Mouse (Mus musculus): ENCODE data around the gene Ripor2. TPM values are rescaled to one million over a fixed set of nuclear protein-coding genes. Genes with fewer than 3 reads are reported as not detected.

Ripor2 gene
- polyA plus RNA-seq, 1 experiment: 41.4 TPM

- H3K27ac ChIP-seq (ENCODE audit: control insufficient read depth, insufficient read depth, low read depth, low read length, poor library complexity): peak overlapping the region; percentile 65
- WGBS: 50% methylated on average over 4 of the region's 4 CpGs
- no peak overlapping the region for H3K4me3 ChIP-seq (replicated peaks; ENCODE audit: control insufficient read depth, low read depth, low read length)
- H3K4me1 ChIP-seq (ENCODE audit: control insufficient read depth, insufficient read depth, low read length): peaks cover 13% of the 10 kb centered on the region
- TF ChIP-seq CTCF (IDR thresholded peaks at IDR 0.05; ENCODE audit: control insufficient read depth, insufficient read depth, low read length): no peak
- no peak for TF ChIP-seq POLR2A (IDR thresholded peaks at IDR 0.05; ENCODE audit: borderline replicate concordance, control insufficient read depth, low read depth, low read length)
Observed at GRCm38 (mm10) chr13:24604096-24604495, 22.1 kb downstream of the Ripor2 start.

DNA sequence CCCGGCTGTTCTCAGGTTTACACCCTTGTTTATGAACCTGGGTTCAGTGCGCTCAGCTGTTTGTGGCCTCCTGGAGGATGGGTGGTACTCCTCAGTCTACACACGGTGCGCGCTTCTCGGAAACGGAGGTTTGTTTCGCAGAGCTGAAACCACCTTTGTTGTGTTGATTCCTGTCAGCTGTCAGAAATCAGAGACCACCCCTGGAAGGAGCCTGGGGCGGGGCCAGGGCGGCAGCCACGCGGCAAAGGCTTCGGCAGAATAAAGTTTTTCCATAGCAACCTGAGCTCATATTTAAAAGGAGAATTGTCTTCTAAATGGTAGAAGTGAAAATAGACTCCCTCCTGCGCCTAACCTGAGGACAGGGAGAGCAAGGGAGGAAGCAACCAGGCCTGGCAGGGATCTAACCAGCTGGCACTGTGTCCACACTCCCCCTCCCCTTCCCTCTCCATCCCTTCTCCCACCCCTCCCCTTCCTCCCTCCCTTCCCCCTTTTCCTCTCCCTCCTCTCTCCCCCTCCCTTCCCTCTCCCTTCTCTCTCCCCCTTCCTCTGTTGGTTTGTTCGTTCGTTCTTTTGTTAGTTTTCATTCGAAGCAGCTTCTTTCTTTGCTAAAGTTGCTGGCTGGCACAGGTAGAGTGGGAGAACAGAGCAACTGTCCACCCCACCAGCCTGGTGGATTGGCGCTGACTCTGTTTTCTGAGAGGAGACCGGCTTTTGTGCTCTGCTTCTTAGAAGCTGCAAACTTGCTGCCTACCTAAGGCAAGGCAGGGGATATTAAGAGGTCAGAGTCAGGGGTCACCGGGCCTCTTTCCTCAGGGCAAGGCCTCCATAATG lies 23.0 kb downstream of the Ripor2 start:
- Histone ChIP-seq H3K4me1 (ENCODE audit: control insufficient read depth, insufficient read depth, low read length) (peaks cover 14% of the 10 kb centered on the region), H3K27ac (ENCODE audit: control insufficient read depth, insufficient read depth, low read depth, low read length, poor library complexity) (peak overlapping the region; percentile 50), H3K4me3 (replicated peaks; ENCODE audit: control insufficient read depth, low read depth, low read length) (peak overlapping the region; percentile 16)
- 15% methylated on average over 20 of the region's 20 CpGs for WGBS
- no peak for TF ChIP-seq POLR2A (IDR thresholded peaks at IDR 0.05; ENCODE audit: borderline replicate concordance, control insufficient read depth, low read depth, low read length)
- no peak for TF ChIP-seq CTCF (IDR thresholded peaks at IDR 0.05; ENCODE audit: control insufficient read depth, insufficient read depth, low read length)

DNA sequence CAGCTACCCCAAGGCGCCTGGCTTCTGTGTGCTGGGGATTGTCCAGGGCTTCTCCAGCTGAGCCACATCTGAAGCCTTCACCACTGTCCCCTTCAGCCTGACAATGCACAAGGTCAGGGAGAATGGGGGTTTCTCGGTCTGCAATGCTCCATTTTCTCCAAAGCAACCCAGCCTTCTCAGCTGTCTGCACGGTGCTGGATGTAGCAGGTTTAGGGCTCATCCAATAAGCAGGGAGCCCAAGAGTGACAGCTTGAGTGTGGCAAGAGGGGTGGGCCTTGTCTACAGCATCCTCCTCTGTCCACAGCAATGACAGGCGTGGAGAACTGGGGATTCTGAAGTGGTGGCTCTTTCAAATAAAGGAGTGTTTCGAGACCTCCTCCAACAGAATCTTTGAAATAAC lies 23.8 kb downstream of the Ripor2 start:
- Histone ChIP-seq H3K4me1 (ENCODE audit: control insufficient read depth, insufficient read depth, low read length) (peaks cover 14% of the 10 kb centered on the region), H3K27ac (ENCODE audit: control insufficient read depth, insufficient read depth, low read depth, low read length, poor library complexity) (peak overlapping the region; percentile 18; the same call in 1 of the 2 replicates), H3K4me3 (replicated peaks; ENCODE audit: control insufficient read depth, low read depth, low read length) (no peak overlapping the region)
- WGBS: 73% methylated on average over 5 of the region's 5 CpGs
- no peak for TF ChIP-seq CTCF (IDR thresholded peaks at IDR 0.05; ENCODE audit: control insufficient read depth, insufficient read depth, low read length)
- TF ChIP-seq POLR2A (IDR thresholded peaks at IDR 0.05; ENCODE audit: borderline replicate concordance, control insufficient read depth, low read depth, low read length): no peak

- whole genome bisulfite sequencing: 26% methylated on average over 4 of the region's 4 CpGs
- no peak overlapping the region for H3K4me3 ChIP-seq (replicated peaks; ENCODE audit: control insufficient read depth, low read depth, low read length)
- TF ChIP-seq POLR2A (IDR thresholded peaks at IDR 0.05; ENCODE audit: borderline replicate concordance, control insufficient read depth, low read depth, low read length) (no peak), CTCF (IDR thresholded peaks at IDR 0.05; ENCODE audit: control insufficient read depth, insufficient read depth, low read length) (no peak)
- peaks cover 12% of the 10 kb centered on the region for H3K4me1 ChIP-seq (ENCODE audit: control insufficient read depth, insufficient read depth, low read length)
- no peak overlapping the region for H3K27ac ChIP-seq (ENCODE audit: control insufficient read depth, insufficient read depth, low read depth, low read length, poor library complexity)
Observed at GRCm38 (mm10) chr13:24607961-24608360, 26.0 kb downstream of the Ripor2 start.

- Histone ChIP-seq H3K4me1 (ENCODE audit: control insufficient read depth, insufficient read depth, low read length) (peaks cover 10% of the 10 kb centered on the region), H3K4me3 (replicated peaks; ENCODE audit: control insufficient read depth, low read depth, low read length) (no peak overlapping the region), H3K27ac (ENCODE audit: control insufficient read depth, insufficient read depth, low read depth, low read length, poor library complexity) (no peak overlapping the region)
- WGBS: 39% methylated on average over 1 of the region's 1 CpGs
- TF ChIP-seq CTCF (IDR thresholded peaks at IDR 0.05; ENCODE audit: control insufficient read depth, insufficient read depth, low read length) (no peak), POLR2A (IDR thresholded peaks at IDR 0.05; ENCODE audit: borderline replicate concordance, control insufficient read depth, low read depth, low read length) (no peak)
Observed at GRCm38 (mm10) chr13:24608709-24609108, 26.7 kb downstream of the Ripor2 start.

DNA sequence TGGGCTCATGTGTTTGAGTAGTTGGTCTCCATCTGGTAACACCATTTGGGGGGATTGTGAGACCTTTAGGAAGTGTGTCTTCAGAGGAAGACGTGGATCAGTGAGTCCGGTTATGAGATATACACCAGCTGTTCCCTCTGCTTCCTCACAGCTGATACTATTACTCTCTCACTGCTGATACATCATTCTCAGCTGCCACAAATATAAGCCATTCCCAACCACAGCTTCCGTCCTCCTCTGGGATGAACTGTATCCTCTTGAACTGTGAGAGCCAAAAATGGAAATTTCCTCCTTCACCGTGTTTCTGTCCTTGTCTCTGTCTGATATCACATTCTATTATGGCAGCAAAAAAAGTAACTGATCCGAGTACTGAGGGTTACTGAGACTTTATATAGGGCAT lies 28.9 kb downstream of the Ripor2 start:
- WGBS: 77% methylated on average over 5 of the region's 5 CpGs
- no peak for TF ChIP-seq POLR2A (IDR thresholded peaks at IDR 0.05; ENCODE audit: borderline replicate concordance, control insufficient read depth, low read depth, low read length)
- TF ChIP-seq CTCF (IDR thresholded peaks at IDR 0.05; ENCODE audit: control insufficient read depth, insufficient read depth, low read length): no peak
- peaks cover 8% of the 10 kb centered on the region for H3K4me1 ChIP-seq (ENCODE audit: control insufficient read depth, insufficient read depth, low read length)
- no peak overlapping the region for H3K27ac ChIP-seq (ENCODE audit: control insufficient read depth, insufficient read depth, low read depth, low read length, poor library complexity)
- no peak overlapping the region for H3K4me3 ChIP-seq (replicated peaks; ENCODE audit: control insufficient read depth, low read depth, low read length)

DNA sequence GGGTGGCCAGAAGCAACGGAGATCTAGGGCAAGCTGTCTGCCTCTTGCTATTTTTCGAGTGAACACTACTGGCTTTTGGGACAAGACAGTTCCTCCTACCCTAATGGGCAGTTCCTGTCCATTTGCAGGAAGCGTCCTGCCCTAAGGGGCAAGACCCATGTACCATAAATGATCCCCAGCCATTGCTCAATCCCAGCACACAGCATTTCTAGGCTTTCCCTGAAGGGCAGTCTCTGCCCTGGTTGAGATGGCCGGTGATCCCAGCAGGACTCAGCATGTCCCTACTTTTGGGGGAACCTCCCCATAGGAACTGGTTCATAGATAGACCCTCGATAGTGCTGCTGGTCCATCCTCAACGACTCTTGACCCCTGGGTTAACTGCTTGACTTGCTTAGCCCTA lies 31.0 kb downstream of the Ripor2 start:
- TF ChIP-seq POLR2A (IDR thresholded peaks at IDR 0.05; ENCODE audit: borderline replicate concordance, control insufficient read depth, low read depth, low read length) (no peak), CTCF (IDR thresholded peaks at IDR 0.05; ENCODE audit: control insufficient read depth, insufficient read depth, low read length) (no peak)
- no peak overlapping the region for H3K4me3 ChIP-seq (replicated peaks; ENCODE audit: control insufficient read depth, low read depth, low read length)
- peak overlapping the region; percentile 66 for H3K27ac ChIP-seq (ENCODE audit: control insufficient read depth, insufficient read depth, low read depth, low read length, poor library complexity)
- peaks cover 7% of the 10 kb centered on the region for H3K4me1 ChIP-seq (ENCODE audit: control insufficient read depth, insufficient read depth, low read length)
- 43% methylated on average over 6 of the region's 6 CpGs for WGBS

DNA sequence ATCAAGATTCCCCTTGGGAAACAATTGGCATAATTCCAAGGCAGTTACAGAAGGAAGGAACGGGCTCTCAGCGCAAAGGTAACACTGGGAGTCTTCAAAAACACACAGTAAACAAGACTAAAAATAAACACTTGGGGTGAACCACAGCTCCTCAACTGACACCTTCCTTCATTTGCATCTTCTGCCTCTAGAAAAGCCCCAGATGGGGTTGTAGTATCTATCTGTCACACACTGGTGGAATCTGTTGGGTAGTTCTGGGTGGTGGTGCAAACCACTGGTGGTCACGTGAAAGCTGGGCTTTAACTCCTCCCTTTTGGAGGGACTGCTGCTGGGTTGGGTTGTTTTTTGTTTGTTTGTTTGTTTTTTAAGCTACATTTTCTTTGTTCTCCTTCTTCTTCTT lies 31.4 kb downstream of the Ripor2 start:
- peak overlapping the region; percentile 66 for H3K27ac ChIP-seq (ENCODE audit: control insufficient read depth, insufficient read depth, low read depth, low read length, poor library complexity)

More for the DNA sequence above, 31.4 kb downstream of the Ripor2 start:
- Histone ChIP-seq H3K4me3 (replicated peaks; ENCODE audit: control insufficient read depth, low read depth, low read length) (peak overlapping the region; percentile 12), H3K4me1 (ENCODE audit: control insufficient read depth, insufficient read depth, low read length) (peaks cover 7% of the 10 kb centered on the region)
- TF ChIP-seq CTCF (IDR thresholded peaks at IDR 0.05; ENCODE audit: control insufficient read depth, insufficient read depth, low read length) (no peak), POLR2A (IDR thresholded peaks at IDR 0.05; ENCODE audit: borderline replicate concordance, control insufficient read depth, low read depth, low read length) (no peak)
- 11% methylated on average over 3 of the region's 3 CpGs for WGBS

All from bone marrow, adult 2 months (tissue).